Mouse (Mus musculus) 3134 (cell line): ENCODE results near the gene Exog.

Source experiments
- DNase-seq: peaks from one replicate; pipeline ENCODE4 v3.0.0-alpha.2; 2011; ENCODE audit warnings: low spot score; ENCODE audit not compliant: insufficient read length; ENCODE audit errors: extremely low read depth

The Exog gene

DNA sequence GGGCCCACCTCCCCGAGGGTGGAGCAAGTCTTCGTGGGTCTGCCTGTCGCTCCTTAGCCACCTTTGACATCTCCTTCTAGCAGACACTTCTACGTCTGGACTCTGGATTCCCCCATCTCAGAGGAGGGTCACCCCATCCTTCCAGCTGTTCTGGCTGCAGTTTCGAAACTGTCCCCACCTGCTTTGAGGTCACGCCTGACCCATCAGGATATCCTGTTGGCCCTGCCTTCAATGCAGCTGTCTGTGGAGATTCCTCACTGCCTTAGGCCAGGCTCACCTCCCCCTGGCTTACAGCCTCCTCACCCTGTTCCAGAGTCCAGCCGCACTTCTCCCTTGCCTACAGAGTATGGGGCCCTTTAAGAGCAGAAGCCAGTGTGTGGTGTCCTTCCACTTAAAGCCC, 54.1 kb downstream of the Exog start:
- no peak for DNase-seq

DNA sequence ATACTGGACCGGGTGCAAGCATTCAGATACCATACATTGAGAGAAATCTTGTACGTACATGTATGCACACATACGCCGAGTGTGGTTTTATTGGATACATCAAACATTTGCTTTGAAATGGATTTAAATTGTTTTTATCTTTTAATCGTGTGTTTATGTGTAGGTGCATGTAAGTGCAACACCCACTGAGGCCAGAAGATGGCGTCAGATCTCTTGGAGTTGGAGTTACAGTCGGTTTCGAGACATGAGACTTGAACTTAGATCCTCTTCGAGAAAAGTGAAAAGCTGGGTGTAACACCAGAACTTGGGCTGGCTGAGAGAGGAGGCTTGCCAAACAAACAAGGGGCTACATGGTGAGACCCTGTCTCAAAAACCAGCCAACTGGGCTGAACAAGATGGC, 58.9 kb downstream of the Exog start:
- no peak for DNase-seq

GRCm38 (mm10) chr9:119504981-119505658, 60.4 kb downstream of the Exog start:
- no peak for DNase-seq

- DNase-seq = no peak
These were observed 66.2 kb downstream of the Exog start for GRCm38 (mm10) chr9:119510902-119511301.

DNA sequence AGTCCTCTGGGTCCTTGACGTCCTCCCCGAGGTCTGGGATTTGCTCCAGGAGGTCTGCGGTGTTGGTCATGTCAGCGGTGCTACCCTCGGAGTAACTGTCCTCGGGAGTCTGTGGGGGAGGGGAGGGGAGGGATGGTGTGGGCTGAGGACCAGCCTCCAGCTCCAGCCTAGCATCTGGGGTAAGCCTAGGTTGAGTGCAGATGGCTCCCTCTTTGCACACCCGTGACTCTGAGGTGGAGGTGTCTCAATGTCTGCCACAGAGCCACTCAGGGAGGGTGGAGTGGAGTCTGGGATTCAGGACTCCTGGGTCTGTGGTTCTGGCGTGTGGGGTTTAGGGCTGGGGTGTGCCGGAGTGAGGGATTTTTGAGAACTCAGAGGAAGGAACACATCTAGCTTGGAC, 68.2 kb downstream of the Exog start:
- no peak for DNase-seq

DNA sequence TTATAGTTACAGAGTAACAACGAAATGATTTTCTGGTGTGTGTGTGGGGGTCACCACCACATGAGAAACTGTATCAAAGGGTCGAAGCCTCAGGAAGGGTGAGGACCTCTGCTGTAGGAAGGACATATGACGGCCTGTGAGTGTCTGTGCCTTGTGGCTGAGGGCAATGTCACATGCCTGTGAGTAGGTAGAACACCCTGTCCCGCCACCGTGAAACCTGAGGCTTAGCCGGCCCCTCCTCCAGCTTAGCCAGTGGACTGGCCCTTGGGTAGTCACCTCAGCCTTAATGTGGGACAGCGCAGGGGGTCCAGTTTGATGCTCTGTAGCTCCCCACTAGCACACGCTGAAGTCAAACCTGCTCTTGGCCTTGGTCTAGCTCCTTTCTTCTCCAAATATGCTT, 69.1 kb downstream of the Exog start:
- DNase-seq = no peak

DNA sequence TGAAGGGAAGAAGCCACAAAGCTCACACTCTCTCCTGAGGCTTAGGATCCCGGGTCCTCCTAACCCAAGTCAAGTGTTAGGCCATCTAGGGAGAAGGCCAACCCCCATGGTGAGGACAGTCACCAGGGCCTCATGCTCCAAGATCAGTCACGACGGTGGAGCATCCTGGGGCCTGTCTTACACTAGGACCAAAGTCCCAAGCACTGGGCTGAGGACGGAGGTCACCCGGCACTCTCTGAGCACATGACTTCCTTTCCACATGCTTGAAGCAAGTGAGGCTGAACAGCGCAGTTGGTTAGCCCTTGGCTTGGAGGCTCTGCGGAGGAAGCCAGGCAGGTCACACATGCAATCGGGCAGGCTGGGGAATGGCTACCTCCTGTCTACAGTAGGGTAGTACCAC, 70.2 kb downstream of the Exog start:
- DNase-seq = no peak
